Mouse (Mus musculus) heart, embryonic 11.5 days (tissue): ENCODE results near the gene Abcc4. TPM values are rescaled to one million over a fixed set of nuclear protein-coding genes. Genes with fewer than 3 reads are reported as not detected.
"Not testable (repeated sequence)": the region's sequence is repeated elsewhere in the genome, so short reads cannot be mapped to it uniquely, and the experiment has no call there.

Experiments used
- ATAC-seq: fragments of 200-750 bp; cut with Nextera tagmentation; replicated peaks from 2 replicates; pipeline ENCODE4 v1.8.0; 2017; ENCODE audit warnings: moderate library complexity; ENCODE audit not compliant: insufficient number of reproducible peaks, low FRiP score, low TSS enrichment
- H3K27ac ChIP-seq: fragments of 300-500 bp; sonication (generic); 2 replicates; pipeline ENCODE4 v1.5.1; 2014; ENCODE audit warnings: mild to moderate bottlenecking, low read depth, low read length
- H3K27me3 ChIP-seq: fragments of 300-500 bp; sonication (generic); 2 replicates; pipeline ENCODE4 v1.6.1; 2014; ENCODE audit warnings: mild to moderate bottlenecking, low read length, mixed read lengths; ENCODE audit not compliant: control insufficient read depth, insufficient read depth
- H3K36me3 ChIP-seq: fragments of 300-500 bp; sonication (generic); 2 replicates; pipeline ENCODE4 v1.6.1; 2014; ENCODE audit warnings: mild to moderate bottlenecking, low read length, moderate library complexity, mixed read lengths; ENCODE audit not compliant: control insufficient read depth, insufficient read depth
- H3K4me1 ChIP-seq: fragments of 300-500 bp; sonication (generic); 2 replicates; pipeline ENCODE4 v1.6.1; 2014; ENCODE audit warnings: low read length; ENCODE audit not compliant: control insufficient read depth, insufficient read depth
- H3K4me2 ChIP-seq: fragments of 300-500 bp; sonication (generic); 2 replicates; pipeline ENCODE4 v1.6.1; 2014; ENCODE audit warnings: mild to moderate bottlenecking, moderate library complexity
- H3K4me3 ChIP-seq: fragments of 300-500 bp; sonication (generic); 2 replicates; pipeline ENCODE4 v1.5.1; 2014; ENCODE audit warnings: low read depth, low read length
- H3K9ac ChIP-seq: fragments of 300-500 bp; sonication (generic); 2 replicates; pipeline ENCODE4 v1.6.1; 2014; ENCODE audit warnings: mild to moderate bottlenecking, low read depth, low read length, moderate library complexity
- H3K9me3 ChIP-seq: fragments of 300-500 bp; sonication (generic); replicated peaks from 2 replicates; pipeline ENCODE4 v1.6.1; 2016; ENCODE audit warnings: low read length; ENCODE audit not compliant: control insufficient read depth
- WGBS: fragments of 180-500 bp; shearing (Covaris S2); extraction: QIAGEN DNeasy Blood & Tissue Kit; methylation state at CpG from one replicate; pipeline ENCODE4 v1.1.7; 2014; ENCODE audit not compliant: insufficient replicate concordance; 5-methylcytosine and 5-hydroxymethylcytosine counted together
- polyA plus RNA-seq: library from polyadenylated mRNA; unstranded; fragments of >200 nt; fragmentation: Nextera tagmentation; extraction: Ambion mirVana; gene quantifications from 2 replicates; pipeline ENCODE4 v1.2.1, GENCODE M21; 2014

Abcc4 gene
- polyA plus RNA-seq, 1 experiment from 2014 or later = 1.6 TPM

DNA sequence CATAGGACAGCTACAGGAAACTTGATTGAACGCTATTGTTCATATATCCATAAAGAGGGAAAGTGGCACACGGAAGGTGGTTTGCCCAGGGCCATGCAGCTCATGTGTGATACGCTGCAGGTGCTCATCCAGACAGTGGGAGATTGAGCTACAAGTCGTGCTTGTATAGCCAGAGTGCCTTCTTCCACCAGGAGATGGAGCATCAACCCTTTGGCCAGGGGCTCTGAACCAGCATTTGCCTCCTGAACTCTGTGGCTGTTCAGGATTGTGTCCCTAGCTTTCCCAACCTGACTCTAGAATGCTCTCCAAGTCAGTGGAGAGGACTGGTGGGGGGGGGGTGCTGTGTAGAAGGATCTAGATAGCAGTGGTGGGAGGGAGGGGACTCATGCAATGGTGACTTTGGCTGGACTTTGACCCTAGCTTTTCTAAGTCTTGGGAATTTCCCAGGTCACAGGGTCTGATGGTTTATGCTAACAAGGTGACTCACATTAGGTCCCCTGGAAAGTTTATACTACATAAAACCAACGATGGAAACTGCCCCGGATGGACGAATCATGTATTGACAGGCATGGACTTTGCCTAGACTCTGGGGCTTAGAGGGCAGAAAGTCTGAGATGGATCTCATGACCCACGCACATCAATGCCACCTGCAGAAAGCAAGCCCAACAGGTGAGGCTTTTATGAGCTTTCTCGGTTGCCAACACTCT lies 27.6 kb downstream of the Abcc4 start:
- no peaks in the 10 kb centered on the region for H3K4me1 ChIP-seq
- no peak for ATAC-seq
- H3K4me3 ChIP-seq = no peak overlapping the region
- H3K9ac ChIP-seq = no peak overlapping the region
- H3K27me3 ChIP-seq = no peaks in the 10 kb centered on the region
- H3K9me3 ChIP-seq = no peaks in the 10 kb centered on the region
- no peaks in the 10 kb centered on the region for H3K36me3 ChIP-seq
- H3K27ac ChIP-seq = no peak overlapping the region
- 87% methylated on average over 9 of the region's 9 CpGs for WGBS
- no peak overlapping the region for H3K4me2 ChIP-seq

GRCm38 (mm10) chr14:118676308-118676994 lies 29.6 kb downstream of the Abcc4 start:
- Histone ChIP-seq H3K4me2 (no peak overlapping the region), H3K4me3 (no peak overlapping the region), H3K27me3 (no peaks in the 10 kb centered on the region), H3K9ac (no peak overlapping the region), H3K4me1 (no peaks in the 10 kb centered on the region), H3K36me3 (no peaks in the 10 kb centered on the region), H3K9me3 (no peaks in the 10 kb centered on the region), H3K27ac (no peak overlapping the region)
- WGBS = 57% methylated on average over 13 of the region's 13 CpGs
- no peak for ATAC-seq

GRCm38 (mm10) chr14:118674705-118675139 lies 31.3 kb downstream of the Abcc4 start:
- no peak for ATAC-seq
- no peaks in the 10 kb centered on the region for H3K9me3 ChIP-seq
- H3K9ac ChIP-seq = no peak overlapping the region
- H3K4me1 ChIP-seq = no peaks in the 10 kb centered on the region
- H3K27me3 ChIP-seq = no peaks in the 10 kb centered on the region
- H3K4me3 ChIP-seq = no peak overlapping the region
- no peak overlapping the region for H3K27ac ChIP-seq
- H3K4me2 ChIP-seq = no peak overlapping the region
- 82% methylated on average over 11 of the region's 11 CpGs for WGBS
- no peaks in the 10 kb centered on the region for H3K36me3 ChIP-seq

GRCm38 (mm10) chr14:118674224-118674623 lies 31.8 kb downstream of the Abcc4 start:
- no peaks in the 10 kb centered on the region for H3K36me3 ChIP-seq
- no peak overlapping the region for H3K4me3 ChIP-seq
- H3K27me3 ChIP-seq = no peaks in the 10 kb centered on the region
- WGBS = 60% methylated on average over 7 of the region's 7 CpGs
- no peak overlapping the region for H3K4me2 ChIP-seq
- ATAC-seq = no peak
- no peak overlapping the region for H3K27ac ChIP-seq
- H3K9me3 ChIP-seq = no peaks in the 10 kb centered on the region
- no peaks in the 10 kb centered on the region for H3K4me1 ChIP-seq
- H3K9ac ChIP-seq = no peak overlapping the region

- Histone ChIP-seq H3K9ac (no peak overlapping the region), H3K27me3 (no peaks in the 10 kb centered on the region), H3K4me3 (no peak overlapping the region), H3K4me2 (no peak overlapping the region), H3K36me3 (no peaks in the 10 kb centered on the region), H3K4me1 (no peaks in the 10 kb centered on the region), H3K9me3 (no peaks in the 10 kb centered on the region), H3K27ac (no peak overlapping the region)
- ATAC-seq = no peak
- 63% methylated on average over 6 of the region's 6 CpGs for WGBS
Measured at GRCm38 (mm10) chr14:118673501-118673900, 32.5 kb downstream of the Abcc4 start.

DNA sequence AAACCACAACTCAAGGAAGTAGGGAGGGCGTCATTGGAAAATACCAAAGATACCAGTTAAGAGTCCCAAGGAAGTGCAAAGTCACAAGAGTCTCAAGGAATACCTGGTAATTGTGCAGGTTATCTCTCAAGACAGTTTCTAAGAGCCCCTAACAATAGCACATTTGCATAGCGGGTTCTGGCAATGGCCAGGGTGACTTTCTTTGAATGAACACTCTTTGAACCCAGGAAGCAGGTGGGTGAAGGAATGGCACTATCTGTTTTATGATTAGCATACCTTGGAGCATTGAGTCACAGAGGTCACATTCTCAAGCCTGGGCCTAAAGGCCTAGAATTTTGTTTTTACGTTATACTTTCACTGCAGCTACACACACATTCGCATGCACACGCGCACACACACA lies 33.1 kb downstream of the Abcc4 start:
- H3K9me3 ChIP-seq, H3K36me3 ChIP-seq, H3K27me3 ChIP-seq, ATAC-seq, H3K4me2 ChIP-seq, H3K27ac ChIP-seq, H3K9ac ChIP-seq, H3K4me3 ChIP-seq, H3K4me1 ChIP-seq: not testable (repeated sequence)
- WGBS = 90% methylated on average over 6 of the region's 6 CpGs

DNA sequence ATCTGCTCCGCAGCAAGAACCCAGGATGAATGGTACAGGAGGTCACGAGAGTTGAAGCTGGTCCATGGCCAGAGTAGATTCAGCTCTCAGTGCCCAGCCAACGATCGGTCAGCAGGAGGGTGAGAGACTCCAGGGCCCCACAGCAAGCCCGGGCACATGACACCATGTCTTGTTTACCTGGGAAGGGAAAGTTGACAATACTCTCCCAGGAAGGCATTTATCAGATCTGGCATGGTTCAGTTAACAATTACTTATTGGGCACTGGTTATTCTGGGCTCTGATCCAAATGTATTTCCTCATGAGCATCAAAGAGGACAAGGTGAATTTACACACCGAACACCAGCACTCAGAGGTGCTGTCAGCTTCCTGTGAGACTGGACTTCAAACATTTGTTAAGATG lies 38.5 kb downstream of the Abcc4 start:
- H3K4me3 ChIP-seq = no peak overlapping the region
- H3K9me3 ChIP-seq = no peaks in the 10 kb centered on the region
- WGBS = 78% methylated on average over 6 of the region's 6 CpGs
- no peak for ATAC-seq
- 0 out of 2 replicates have a peak, but pooled peaks cover 3% of the 10 kb centered on the region for H3K27me3 ChIP-seq
- no peaks in the 10 kb centered on the region for H3K36me3 ChIP-seq
- H3K4me1 ChIP-seq = no peaks in the 10 kb centered on the region
- no peak overlapping the region for H3K4me2 ChIP-seq
- no peak overlapping the region for H3K9ac ChIP-seq
- no peak overlapping the region for H3K27ac ChIP-seq

GRCm38 (mm10) chr14:118664661-118665060 lies 41.4 kb downstream of the Abcc4 start:
- Histone ChIP-seq H3K36me3 (no peaks in the 10 kb centered on the region), H3K9me3 (no peaks in the 10 kb centered on the region), H3K4me1 (no peaks in the 10 kb centered on the region), H3K27ac (no peak overlapping the region), H3K27me3 (0 out of 2 replicates have a peak, but pooled peaks cover 3% of the 10 kb centered on the region), H3K4me3 (no peak overlapping the region), H3K9ac (no peak overlapping the region), H3K4me2 (no peak overlapping the region)
- ATAC-seq = no peak
- 78% methylated on average over 7 of the region's 7 CpGs for WGBS
